Mouse (Mus musculus) testis, adult 2 months (tissue): ENCODE measurements at regions not wholly inside any gene's neighbourhood (a gene's known extent, or its start where the extent isn't known, plus 50 kb on each side); places are given as distances from the start of the nearest gene placed in this dataset.

Experiments
- H3K27ac ChIP-seq: fragments of 200-500 bp; 2 replicates; pipeline ENCODE4 v1.5.1; 2012; ENCODE audit warnings: low read depth, low read length; ENCODE audit not compliant: control insufficient read depth, insufficient read depth
- H3K27me3 ChIP-seq: fragments of 200-500 bp; 2 replicates; pipeline ENCODE4 v1.6.1; 2012; ENCODE audit warnings: mild to moderate bottlenecking, low read length, moderate library complexity; ENCODE audit not compliant: control insufficient read depth, insufficient read depth
- H3K36me3 ChIP-seq: fragments of 200-500 bp; 2 replicates; pipeline ENCODE4 v1.6.1; 2012; ENCODE audit warnings: mild to moderate bottlenecking, low read length; ENCODE audit not compliant: control insufficient read depth, insufficient read depth
- H3K4me1 ChIP-seq: fragments of 200-500 bp; 2 replicates; pipeline ENCODE4 v1.6.1; 2012; ENCODE audit warnings: low read length; ENCODE audit not compliant: control insufficient read depth, insufficient read depth
- H3K4me3 ChIP-seq: fragments of 200-500 bp; 2 replicates; pipeline ENCODE4 v1.5.1; 2012; ENCODE audit warnings: low read depth, mild to moderate bottlenecking, low read length, moderate library complexity, mixed read lengths; ENCODE audit not compliant: control insufficient read depth
- CTCF ChIP-seq: fragments of 200-500 bp; IDR thresholded peaks from 2 replicates; pipeline ENCODE4 v1.5.1; 2012; ENCODE audit warnings: low read depth, mild to moderate bottlenecking, inconsistent platforms, low read length, moderate library complexity; ENCODE audit not compliant: control insufficient read depth, insufficient read depth, insufficient replicate concordance
- POLR2A ChIP-seq: fragments of 200-500 bp; IDR thresholded peaks from 2 replicates; pipeline ENCODE4 v1.6.1; 2012; ENCODE audit warnings: low read depth, mild to moderate bottlenecking, inconsistent platforms, low read length, moderate library complexity; ENCODE audit not compliant: control insufficient read depth

DNA sequence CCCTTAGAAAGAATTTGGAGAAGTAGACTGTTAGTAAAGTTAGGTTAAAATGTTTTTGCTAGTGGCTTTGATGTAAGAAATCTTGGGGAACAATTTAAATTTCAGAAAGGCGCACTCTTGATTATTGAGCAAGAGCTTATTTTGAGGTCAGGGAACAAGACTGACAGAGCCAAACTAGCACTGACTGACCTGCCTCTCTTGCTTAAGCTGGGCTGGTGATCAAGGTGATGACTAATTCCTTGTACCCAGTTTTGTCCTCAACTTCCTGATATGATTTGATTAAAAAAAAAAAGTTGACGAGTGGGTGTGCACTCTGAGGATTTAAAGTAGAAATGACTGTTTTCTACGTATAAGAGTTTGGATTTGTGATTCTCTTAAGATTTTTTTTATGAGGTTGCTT lies 124.2 kb upstream of the Usp24 start:
- no peak for TF ChIP-seq POLR2A
- TF ChIP-seq CTCF = no peak
- H3K36me3 ChIP-seq = no peaks in the 10 kb centered on the region
- no peaks in the 10 kb centered on the region for H3K4me1 ChIP-seq
- H3K4me3 ChIP-seq = no peak overlapping the region
- H3K27ac ChIP-seq = no peak overlapping the region
- H3K27me3 ChIP-seq = no peaks in the 10 kb centered on the region

DNA sequence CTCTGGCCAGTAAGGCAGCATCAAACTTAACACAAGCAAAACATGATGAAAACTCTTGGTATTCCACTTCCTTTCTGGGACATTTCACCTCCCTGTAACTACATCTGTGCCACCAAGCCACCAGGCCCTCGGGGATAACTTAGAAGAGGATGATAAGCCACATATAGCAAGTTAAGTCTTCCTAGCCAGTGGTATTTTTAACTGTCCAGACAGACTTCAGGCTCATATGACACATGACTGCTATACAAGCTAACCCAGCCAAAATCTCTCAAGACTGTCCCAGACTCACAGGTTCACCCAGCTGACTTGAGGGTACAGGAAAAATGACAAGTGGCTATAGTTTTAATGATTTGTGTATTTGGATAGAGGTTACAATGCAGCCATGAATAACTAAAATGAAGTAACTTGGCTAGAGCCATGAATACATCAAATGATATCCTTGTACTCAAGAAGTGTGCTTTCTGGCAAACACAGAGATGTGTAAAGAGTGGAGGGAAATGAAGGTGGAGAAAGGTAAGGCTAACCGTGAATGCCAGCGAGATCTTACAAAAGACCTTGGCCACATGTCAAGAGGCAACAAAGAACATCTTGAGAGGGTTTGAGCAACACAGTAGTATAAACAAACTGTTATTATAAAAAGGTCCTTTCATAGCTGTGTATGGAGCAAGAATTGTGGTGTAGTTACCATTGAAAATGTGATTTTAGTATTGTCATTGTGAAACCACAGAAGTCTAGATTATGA lies 122.6 kb upstream of the Usp24 start:
- no peak for TF ChIP-seq CTCF
- no peak for TF ChIP-seq POLR2A

DNA sequence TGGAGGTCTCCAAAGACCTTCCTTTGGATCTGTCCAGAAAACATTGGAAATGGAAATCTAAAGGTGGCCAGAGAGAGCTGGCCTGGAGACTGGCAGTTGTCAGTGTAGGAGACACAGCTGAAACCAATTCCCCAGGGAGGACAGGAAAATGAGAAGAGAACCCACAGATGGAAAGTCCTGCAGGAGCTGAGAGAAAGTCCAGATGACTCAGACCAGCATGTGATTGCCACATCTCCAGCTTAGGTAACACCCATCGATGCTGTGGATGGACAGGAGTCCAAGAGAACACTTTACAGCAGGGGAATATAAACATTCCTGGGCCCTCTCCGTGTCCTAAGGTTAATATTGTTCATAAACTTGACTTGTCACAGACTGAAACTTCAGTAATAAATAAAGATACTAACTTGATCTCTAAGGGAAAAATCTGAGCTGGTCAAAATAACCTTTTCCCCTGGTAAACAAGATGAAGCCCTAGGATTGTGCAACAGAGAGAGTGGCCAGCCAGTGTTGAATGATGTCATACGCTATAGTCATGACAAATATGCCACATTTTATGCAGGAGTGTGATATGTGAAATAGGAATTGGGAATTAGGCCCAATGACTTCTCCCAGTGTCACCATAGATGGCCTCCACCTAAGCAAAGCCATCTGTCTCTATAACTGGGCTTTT lies 120.4 kb upstream of the Usp24 start:
- no peak overlapping the region for H3K27ac ChIP-seq
- no peak overlapping the region for H3K4me3 ChIP-seq
- TF ChIP-seq CTCF (no peak), POLR2A (no peak)
- H3K36me3 ChIP-seq = no peaks in the 10 kb centered on the region
- no peaks in the 10 kb centered on the region for H3K27me3 ChIP-seq
- H3K4me1 ChIP-seq = no peaks in the 10 kb centered on the region

More for the DNA sequence above, 122.6 kb upstream of the Usp24 start:
- Histone ChIP-seq H3K27me3 (no peaks in the 10 kb centered on the region), H3K27ac (no peak overlapping the region), H3K4me1 (no peaks in the 10 kb centered on the region), H3K4me3 (no peak overlapping the region), H3K36me3 (no peaks in the 10 kb centered on the region)

DNA sequence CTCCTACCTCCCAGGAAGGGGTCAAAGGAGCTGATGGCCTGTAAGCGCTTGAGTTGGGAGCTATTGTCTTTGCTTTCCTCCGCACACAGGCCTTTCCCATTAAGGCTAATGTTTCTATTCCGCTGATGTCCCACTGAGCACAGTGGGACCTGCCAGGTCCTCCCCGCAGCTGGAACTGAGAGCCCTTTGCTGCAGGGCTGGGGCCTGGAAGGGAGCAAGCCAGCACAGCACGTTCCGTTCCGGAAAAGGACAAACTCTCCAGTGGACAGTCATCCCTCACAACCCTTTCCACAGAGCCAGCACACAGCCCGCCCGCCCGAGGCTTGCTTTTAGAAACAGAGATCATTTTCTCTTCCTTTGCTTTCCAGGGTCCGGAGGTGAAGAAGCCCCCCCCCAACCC lies 116.2 kb upstream of the Usp24 start:
- TF ChIP-seq POLR2A (no peak), CTCF (no peak)
- no peak overlapping the region for H3K4me3 ChIP-seq
- H3K27ac ChIP-seq = no peak overlapping the region
- H3K27me3 ChIP-seq = no peaks in the 10 kb centered on the region
- no peaks in the 10 kb centered on the region for H3K36me3 ChIP-seq
- H3K4me1 ChIP-seq = no peaks in the 10 kb centered on the region

DNA sequence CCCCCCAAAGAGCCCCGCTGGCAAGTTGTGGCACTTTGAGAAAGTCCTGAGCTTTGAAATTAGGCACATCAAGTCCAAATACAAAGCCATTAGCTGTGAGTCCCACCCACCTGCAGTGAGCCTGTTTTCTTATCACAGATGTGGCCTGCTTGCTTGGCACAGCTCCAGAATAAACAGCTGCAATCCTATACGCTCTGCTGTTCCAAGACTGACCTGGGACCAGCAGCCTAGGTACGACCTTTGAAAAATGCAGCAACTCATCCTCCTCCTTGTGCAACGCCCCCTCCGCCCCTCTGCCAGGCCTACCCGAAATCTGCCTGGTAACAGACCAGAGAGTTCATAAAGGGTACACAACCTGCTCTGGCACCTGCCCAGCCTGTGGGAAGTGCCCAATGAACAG lies 115.8 kb upstream of the Usp24 start:
- H3K27me3 ChIP-seq = no peaks in the 10 kb centered on the region
- peak overlapping the region; percentile 60 for H3K27ac ChIP-seq
- TF ChIP-seq POLR2A (no peak), CTCF (no peak)
- H3K36me3 ChIP-seq = no peaks in the 10 kb centered on the region
- H3K4me3 ChIP-seq = no peak overlapping the region
- no peaks in the 10 kb centered on the region for H3K4me1 ChIP-seq

DNA sequence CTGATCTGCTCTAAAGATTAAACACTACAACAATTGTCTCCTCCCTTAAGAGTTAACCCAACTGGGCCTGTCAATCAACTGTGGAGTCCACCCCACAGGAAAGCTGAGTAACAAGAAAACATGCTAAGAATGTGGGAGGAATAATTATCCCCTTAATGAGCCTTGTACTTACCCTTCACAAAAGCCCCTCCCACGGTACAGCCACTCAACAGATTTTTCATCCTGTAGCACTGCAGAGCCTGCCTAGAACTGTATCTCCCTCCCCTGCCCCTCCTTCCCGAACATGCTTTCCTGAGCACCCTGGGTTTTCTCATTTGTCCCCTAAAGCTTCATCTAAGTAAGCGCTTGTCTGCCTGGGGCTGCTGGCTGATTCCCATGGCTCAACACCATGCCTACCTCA lies 113.5 kb upstream of the Usp24 start:
- no peak for TF ChIP-seq POLR2A
- no peak for TF ChIP-seq CTCF
- Histone ChIP-seq H3K27ac (no peak overlapping the region), H3K4me1 (no peaks in the 10 kb centered on the region), H3K36me3 (no peaks in the 10 kb centered on the region), H3K27me3 (no peaks in the 10 kb centered on the region), H3K4me3 (no peak overlapping the region)

DNA sequence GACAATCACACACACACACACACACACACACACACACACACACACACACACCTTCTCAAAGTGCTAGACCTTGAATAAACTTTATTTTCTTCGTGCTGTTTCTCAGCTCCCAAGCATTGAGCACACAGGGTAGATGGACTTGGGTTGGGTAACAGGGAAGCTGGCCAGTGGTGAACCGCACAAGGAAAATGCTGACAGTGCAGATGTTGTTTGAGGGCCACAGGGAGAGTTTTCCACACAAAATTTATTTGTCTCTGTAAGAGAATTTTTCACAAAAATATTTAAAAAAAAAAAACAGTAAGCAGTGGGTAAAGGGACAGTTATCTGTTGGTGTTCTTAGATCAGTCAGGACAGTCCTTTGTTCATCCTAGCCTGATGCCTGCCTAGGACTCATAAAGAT lies 110.8 kb upstream of the Usp24 start:
- peaks cover 2% of the 10 kb centered on the region; the same call in 1 of the 2 replicates for H3K4me1 ChIP-seq
- no peaks in the 10 kb centered on the region for H3K36me3 ChIP-seq
- no peaks in the 10 kb centered on the region for H3K27me3 ChIP-seq
- H3K4me3 ChIP-seq = no peak overlapping the region
- H3K27ac ChIP-seq = no peak overlapping the region
- no peak for TF ChIP-seq CTCF
- TF ChIP-seq POLR2A = no peak

DNA sequence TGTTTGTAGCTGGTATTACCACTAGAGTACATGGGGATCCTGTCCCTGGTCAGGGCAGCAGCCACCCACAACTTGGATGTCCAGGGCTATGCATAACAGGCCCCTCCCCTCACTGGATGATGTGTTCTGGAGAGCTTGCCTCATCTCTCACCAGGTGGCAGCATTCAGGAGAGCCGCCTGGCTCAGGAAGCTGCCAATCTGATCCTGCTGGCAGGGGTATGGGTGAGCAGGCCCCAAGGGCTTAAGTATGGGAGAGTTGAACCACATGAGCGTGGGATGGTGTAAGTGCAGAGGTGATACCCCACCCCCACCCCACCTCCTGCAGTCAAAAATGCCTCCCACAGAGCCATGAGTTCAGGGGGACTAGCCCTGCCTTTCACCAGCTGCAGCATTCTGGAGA lies 110.0 kb upstream of the Usp24 start:
- Histone ChIP-seq H3K27ac (no peak overlapping the region), H3K4me1 (peaks cover 2% of the 10 kb centered on the region; the same call in 1 of the 2 replicates), H3K36me3 (no peaks in the 10 kb centered on the region), H3K4me3 (no peak overlapping the region), H3K27me3 (no peaks in the 10 kb centered on the region)
- TF ChIP-seq POLR2A = no peak
- no peak for TF ChIP-seq CTCF
